Mouse (Mus musculus): ENCODE results near the gene Srarp. TPM values are rescaled to one million over a fixed set of nuclear protein-coding genes. Genes with fewer than 3 reads are reported as not detected.

Srarp gene
- polyA plus RNA-seq, 1 experiment: not detected

GRCm38 (mm10) chr4:141406516-141407299 lies 29.2 kb downstream of the Srarp start:
- Histone ChIP-seq H3K9me3 (ENCODE audit: control insufficient read depth, low read length) (no peaks in the 10 kb centered on the region), H3K27me3 (ENCODE audit: control insufficient read depth) (peaks cover 4% of the 10 kb centered on the region; the same call in 1 of the 2 replicates), H3K36me3 (ENCODE audit: control insufficient read depth) (no peaks in the 10 kb centered on the region), H3K4me3 (replicated peaks) (no peak overlapping the region), H3K4me1 (ENCODE audit: control insufficient read depth) (no peaks in the 10 kb centered on the region)
- no peak for TF ChIP-seq GATA1 (IDR thresholded peaks at IDR 0.05; ENCODE audit: low read length)

- Histone ChIP-seq H3K27me3 (ENCODE audit: control insufficient read depth) (no peaks in the 10 kb centered on the region), H3K4me1 (ENCODE audit: control insufficient read depth) (no peaks in the 10 kb centered on the region), H3K36me3 (ENCODE audit: control insufficient read depth) (no peaks in the 10 kb centered on the region), H3K4me3 (replicated peaks) (no peak overlapping the region), H3K9me3 (ENCODE audit: control insufficient read depth, low read length) (no peaks in the 10 kb centered on the region)
- TF ChIP-seq TAL1 (IDR thresholded peaks at IDR 0.05; ENCODE audit: low read length) (no peak), GATA1 (IDR thresholded peaks at IDR 0.05; ENCODE audit: low read length) (no peak)
Measured at GRCm38 (mm10) chr4:141405314-141405622, 30.6 kb downstream of the Srarp start.

DNA sequence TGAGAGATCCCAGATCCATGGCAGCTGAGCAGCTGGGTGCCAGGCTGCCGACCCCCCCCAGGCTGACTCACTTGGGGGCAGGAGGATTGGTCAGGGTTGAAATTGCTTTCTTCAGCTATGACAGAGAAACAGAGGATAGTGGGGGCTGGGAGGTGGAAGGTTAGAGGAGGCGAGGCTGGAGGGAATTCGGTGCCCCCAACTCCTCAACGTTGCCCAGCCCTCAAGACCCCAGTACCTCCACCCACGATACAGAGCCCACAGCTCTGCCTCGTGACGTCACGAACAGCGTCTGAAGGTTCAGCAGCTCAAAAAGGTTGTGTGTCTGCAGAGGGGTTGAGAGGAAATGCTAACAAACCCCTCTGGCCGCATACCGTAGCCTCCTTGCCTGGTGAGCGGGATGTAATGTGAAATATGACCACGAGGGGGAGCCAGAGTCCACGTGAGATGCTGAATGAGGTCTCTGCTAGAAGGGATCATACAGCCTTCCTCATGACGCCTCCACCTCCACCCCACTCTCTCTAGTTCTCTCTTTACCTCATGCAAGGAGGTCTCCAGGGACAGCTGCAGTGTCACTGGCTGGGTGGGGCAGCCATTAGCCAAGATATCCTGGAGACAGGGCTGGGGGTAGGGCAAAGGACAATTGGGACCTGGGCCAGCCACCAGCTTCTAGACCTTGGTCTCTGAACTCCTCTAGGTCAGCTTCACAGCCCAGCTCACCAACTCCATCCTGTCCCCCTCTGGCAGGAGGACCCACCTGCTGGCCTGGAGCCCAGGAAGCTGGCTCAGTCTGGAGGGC lies 31.2 kb downstream of the Srarp start:
- Histone ChIP-seq H3K4me1 (ENCODE audit: control insufficient read depth) (no peaks in the 10 kb centered on the region), H3K36me3 (ENCODE audit: control insufficient read depth) (no peaks in the 10 kb centered on the region), H3K4me3 (replicated peaks) (no peak overlapping the region), H3K9me3 (ENCODE audit: control insufficient read depth, low read length) (no peaks in the 10 kb centered on the region), H3K27me3 (ENCODE audit: control insufficient read depth) (no peaks in the 10 kb centered on the region)
- TF ChIP-seq GATA1 (IDR thresholded peaks at IDR 0.05; ENCODE audit: low read length): no peak
- no peak for TF ChIP-seq TAL1 (IDR thresholded peaks at IDR 0.05; ENCODE audit: low read length)

DNA sequence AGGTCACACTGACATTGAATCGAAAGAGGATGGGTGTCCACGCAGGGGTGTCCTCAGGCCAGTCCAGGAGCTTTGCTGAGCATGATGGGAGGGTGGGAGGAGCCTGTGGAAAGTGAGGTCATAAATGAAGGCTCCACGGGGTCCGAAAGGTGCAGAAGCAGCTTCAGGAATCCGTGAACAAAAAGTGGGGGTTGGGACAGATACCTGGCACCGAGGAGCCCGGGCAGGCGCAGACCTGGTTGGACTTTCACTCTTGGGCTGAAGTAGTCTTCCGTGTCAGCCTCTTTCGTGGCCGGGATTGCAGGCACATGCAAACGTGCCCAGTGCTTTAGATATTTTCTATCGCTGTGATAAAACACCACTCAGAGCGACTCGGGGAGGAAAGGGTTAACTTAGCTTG lies 35.7 kb downstream of the Srarp start:
- TF ChIP-seq GATA1 (IDR thresholded peaks at IDR 0.05; ENCODE audit: low read length) (no peak), TAL1 (IDR thresholded peaks at IDR 0.05; ENCODE audit: low read length) (no peak)
- Histone ChIP-seq H3K9me3 (ENCODE audit: control insufficient read depth, low read length) (no peaks in the 10 kb centered on the region), H3K36me3 (ENCODE audit: control insufficient read depth) (no peaks in the 10 kb centered on the region), H3K27me3 (ENCODE audit: control insufficient read depth) (no peaks in the 10 kb centered on the region), H3K4me1 (ENCODE audit: control insufficient read depth) (no peaks in the 10 kb centered on the region), H3K4me3 (replicated peaks) (no peak overlapping the region)

DNA sequence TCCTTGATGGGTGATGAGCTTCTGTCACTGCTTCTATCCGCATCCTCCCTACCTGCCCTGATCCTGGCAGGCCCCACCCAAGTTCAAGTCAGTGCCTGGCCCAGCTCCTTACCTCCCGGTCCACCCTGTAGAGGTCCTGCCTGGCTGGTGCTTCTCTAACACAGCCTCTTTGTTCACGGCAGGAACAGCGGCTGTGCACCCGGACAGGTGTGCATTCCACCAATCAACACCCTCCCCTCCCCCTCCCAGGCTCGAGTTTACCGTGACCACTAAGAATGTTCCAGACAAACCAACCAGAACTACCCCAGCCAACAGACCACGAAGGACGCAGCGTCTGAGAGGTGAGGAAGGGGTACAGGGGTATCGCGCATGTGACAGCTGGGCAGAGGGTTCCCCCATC lies 37.4 kb downstream of the Srarp start, which contains the start of gene Clcnka:
Gene Clcnka, minus strand, starts transcription at position 180 of the 400 bp plus-strand sequence.
- Histone ChIP-seq H3K4me3 (replicated peaks) (no peak within 1 kb of the TSS), H3K4me1 (ENCODE audit: control insufficient read depth) (no peaks in the 10 kb centered on the region), H3K27me3 (ENCODE audit: control insufficient read depth) (no peaks in the 10 kb centered on the region), H3K9me3 (ENCODE audit: control insufficient read depth, low read length) (no peaks in the 10 kb centered on the region), H3K36me3 (ENCODE audit: control insufficient read depth) (no peaks in the 10 kb centered on the region)
- no peak for TF ChIP-seq GATA1 (IDR thresholded peaks at IDR 0.05; ENCODE audit: low read length)
- TF ChIP-seq TAL1 (IDR thresholded peaks at IDR 0.05; ENCODE audit: low read length): no peak

DNA sequence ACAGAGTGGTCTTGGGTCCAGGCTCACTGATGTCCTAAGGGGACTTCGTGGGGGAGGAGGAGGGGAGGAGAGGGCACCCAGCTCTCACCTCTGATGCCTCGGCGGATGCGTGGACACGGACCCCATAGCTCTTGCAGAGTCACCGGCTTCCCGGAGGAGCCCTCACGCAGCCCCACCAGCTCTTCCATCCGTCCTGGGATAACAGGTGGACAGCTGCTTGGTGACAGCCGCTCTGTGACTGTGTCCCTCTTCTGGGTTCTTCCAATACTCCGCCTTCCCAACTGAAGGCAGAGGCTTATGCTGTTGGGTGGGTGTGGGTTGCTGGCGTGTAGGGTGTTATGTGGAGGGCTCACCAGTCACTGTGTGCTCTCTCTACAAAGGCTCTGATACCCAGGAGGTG lies 38.0 kb downstream of the Srarp start:
- Histone ChIP-seq H3K4me1 (ENCODE audit: control insufficient read depth) (no peaks in the 10 kb centered on the region), H3K27me3 (ENCODE audit: control insufficient read depth) (no peaks in the 10 kb centered on the region), H3K9me3 (ENCODE audit: control insufficient read depth, low read length) (no peaks in the 10 kb centered on the region), H3K36me3 (ENCODE audit: control insufficient read depth) (no peaks in the 10 kb centered on the region), H3K4me3 (replicated peaks) (no peak overlapping the region)
- TF ChIP-seq GATA1 (IDR thresholded peaks at IDR 0.05; ENCODE audit: low read length): no peak
- no peak for TF ChIP-seq TAL1 (IDR thresholded peaks at IDR 0.05; ENCODE audit: low read length)

DNA sequence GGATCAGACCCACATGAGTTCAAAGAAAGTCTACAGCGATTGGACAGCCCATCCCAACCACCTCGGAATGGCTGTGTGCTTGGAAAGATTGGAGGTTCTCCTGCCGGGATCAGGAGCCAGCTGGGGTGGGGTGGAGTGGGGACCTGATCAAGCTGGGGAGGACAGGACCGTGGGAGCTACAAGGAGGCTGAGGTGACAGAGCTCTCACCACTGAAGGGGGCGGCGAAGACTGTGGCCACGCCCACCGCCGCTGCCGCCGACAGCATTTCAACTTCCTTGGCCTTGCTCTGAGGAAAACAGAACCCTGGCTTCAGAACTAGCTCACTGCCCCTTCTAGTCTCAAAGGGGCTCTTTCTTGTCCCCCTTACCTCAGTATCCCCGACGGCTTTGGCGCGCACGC lies 41.2 kb downstream of the Srarp start:
- H3K36me3 ChIP-seq (ENCODE audit: control insufficient read depth): no peaks in the 10 kb centered on the region
- H3K4me3 ChIP-seq (replicated peaks): no peak overlapping the region
- TF ChIP-seq TAL1 (IDR thresholded peaks at IDR 0.05; ENCODE audit: low read length) (no peak), GATA1 (IDR thresholded peaks at IDR 0.05; ENCODE audit: low read length) (no peak)
- no peaks in the 10 kb centered on the region for H3K4me1 ChIP-seq (ENCODE audit: control insufficient read depth)
- no peaks in the 10 kb centered on the region for H3K9me3 ChIP-seq (ENCODE audit: control insufficient read depth, low read length)
- H3K27me3 ChIP-seq (ENCODE audit: control insufficient read depth): no peaks in the 10 kb centered on the region

GRCm38 (mm10) chr4:141391293-141391692 lies 44.6 kb downstream of the Srarp start:
- TF ChIP-seq TAL1 (IDR thresholded peaks at IDR 0.05; ENCODE audit: low read length) (no peak), GATA1 (IDR thresholded peaks at IDR 0.05; ENCODE audit: low read length) (no peak)
- Histone ChIP-seq H3K4me3 (replicated peaks) (no peak overlapping the region), H3K27me3 (ENCODE audit: control insufficient read depth) (no peaks in the 10 kb centered on the region), H3K4me1 (ENCODE audit: control insufficient read depth) (no peaks in the 10 kb centered on the region), H3K36me3 (ENCODE audit: control insufficient read depth) (no peaks in the 10 kb centered on the region), H3K9me3 (ENCODE audit: control insufficient read depth, low read length) (no peaks in the 10 kb centered on the region)

DNA sequence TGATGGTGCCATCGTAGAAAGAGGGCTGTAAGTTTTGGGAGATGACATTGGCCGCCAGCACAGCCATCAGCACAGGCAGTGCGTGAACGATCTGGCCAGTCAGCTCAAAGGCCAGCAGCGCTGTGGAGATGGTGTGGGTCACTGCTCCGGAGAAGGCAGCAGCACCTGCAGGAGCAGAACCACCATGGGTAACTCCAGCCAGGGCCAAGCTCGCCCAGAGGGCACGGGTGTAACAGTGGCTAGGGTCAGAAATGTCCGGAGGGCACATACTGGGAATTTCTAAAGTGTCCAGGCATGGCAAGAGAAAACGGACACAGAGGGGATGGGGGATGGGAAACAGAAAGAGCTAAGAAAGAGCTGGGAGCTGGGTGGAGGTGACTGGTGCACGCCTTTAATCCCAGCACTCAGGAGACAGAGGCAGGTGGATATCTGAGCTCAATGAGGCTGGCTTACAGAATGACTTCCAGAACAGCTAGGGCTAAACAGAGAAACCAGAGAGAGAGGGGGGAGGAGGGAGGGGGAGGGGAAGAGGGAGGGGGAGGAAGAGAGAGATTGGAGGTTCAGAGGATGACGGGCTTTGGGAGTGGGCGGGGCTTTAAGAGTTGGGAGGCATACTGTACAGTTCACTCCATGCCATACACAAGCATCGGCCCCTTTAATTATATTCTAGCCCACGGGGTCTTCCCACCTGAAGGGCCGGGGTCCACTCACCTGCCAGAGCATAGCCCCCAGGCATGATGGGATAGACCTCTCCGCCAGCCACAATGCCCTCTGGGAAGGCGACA lies 46.3 kb downstream of the Srarp start:
- Histone ChIP-seq H3K4me1 (ENCODE audit: control insufficient read depth) (no peaks in the 10 kb centered on the region), H3K36me3 (ENCODE audit: control insufficient read depth) (no peaks in the 10 kb centered on the region), H3K9me3 (ENCODE audit: control insufficient read depth, low read length) (no peaks in the 10 kb centered on the region), H3K27me3 (ENCODE audit: control insufficient read depth) (peaks cover 3% of the 10 kb centered on the region), H3K4me3 (replicated peaks) (no peak overlapping the region)
- TF ChIP-seq TAL1 (IDR thresholded peaks at IDR 0.05; ENCODE audit: low read length) (no peak), GATA1 (IDR thresholded peaks at IDR 0.05; ENCODE audit: low read length) (no peak)
